Mouse (Mus musculus): ENCODE results near the gene 1500009C09Rik.
A peak's percentile ranks its signal among the peaks of the same experiment; 100 is the strongest.

- TF ChIP-seq ZC3H11A (IDR thresholded peaks at IDR 0.05; ENCODE audit: low read depth, low read length) (no peak), CHD2 (IDR thresholded peaks at IDR 0.05; ENCODE audit: low read length) (peak; percentile 70), ZMIZ1 (IDR thresholded peaks at IDR 0.05; ENCODE audit: low read depth, low read length) (peak; percentile 71; the same call in 1 of the 2 replicates), POLR2A (IDR thresholded peaks at IDR 0.05; ENCODE audit: low read depth, low read length) (peak; percentile 65), TBP (conservative IDR thresholded peaks at IDR 0.05; ENCODE audit: low read depth, low read length) (no peak), CHD1 (IDR thresholded peaks at IDR 0.05; ENCODE audit: low read depth, low read length) (no peak), GABPA (IDR thresholded peaks at IDR 0.05; ENCODE audit: insufficient replicate concordance, low read depth, low read length) (no peak), SMC3 (IDR thresholded peaks at IDR 0.05; ENCODE audit: low read depth, low read length) (no peak), EP300 (IDR thresholded peaks at IDR 0.05; ENCODE audit: low read length) (no peak)
These were observed 7.9 kb upstream of the 1500009C09Rik start, which contains the start of gene Cenpm for GRCm38 (mm10) chr15:82244115-82244804.
